Mouse (Mus musculus): ENCODE results near the gene Sp1.
A peak's percentile ranks its signal among the peaks of the same experiment; 100 is the strongest.

DNA sequence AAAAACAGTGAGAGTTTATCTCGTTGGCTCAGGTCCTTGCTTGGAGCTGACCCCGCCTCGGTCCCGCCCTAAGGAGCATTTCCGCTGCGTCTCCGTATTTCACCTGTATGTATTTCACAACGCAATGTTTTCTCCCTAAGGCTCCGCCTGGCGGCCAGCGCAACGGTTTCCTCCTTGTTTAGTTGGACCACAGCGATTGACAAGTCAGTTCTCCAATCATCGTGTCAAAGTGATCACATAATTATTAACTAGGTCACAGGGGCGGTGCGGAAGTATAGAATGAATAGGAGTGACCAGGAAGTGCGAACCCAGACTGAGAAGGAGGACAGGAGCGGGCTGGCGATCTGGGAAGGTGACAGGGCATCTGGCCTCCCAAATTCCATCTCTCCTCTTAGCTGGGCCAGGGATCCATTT lies 53.0 kb downstream of the Sp1 start, which contains the start of gene Prr13:
- TF ChIP-seq CTCF (IDR thresholded peaks at IDR 0.05; ENCODE audit: control insufficient read depth, insufficient read depth, insufficient replicate concordance, low read depth, low read length) (peak; percentile 45; the same call in 1 of the 2 replicates), POLR2A (IDR thresholded peaks at IDR 0.05; ENCODE audit: control insufficient read depth, low read depth, low read length) (0 out of 2 replicates have a peak, but pooled peaks have one; percentile 48)

Data from testis, adult 2 months (tissue).